Mouse (Mus musculus) liver, postnatal 0 days (tissue): ENCODE data around the gene Mia2. TPM values are rescaled to one million over a fixed set of nuclear protein-coding genes. Genes with fewer than 3 reads are reported as not detected.
"Not testable (repeated sequence)": the region's sequence is repeated elsewhere in the genome, so short reads cannot be mapped to it uniquely, and the experiment has no call there.

Source experiments
- ATAC-seq: fragments of 200-750 bp; cut with Nextera tagmentation; 2 replicates; pipeline ENCODE4 v1.8.0; 2017; ENCODE audit warnings: mild to moderate bottlenecking, moderate library complexity
- DNase-seq: peaks from one replicate; pipeline ENCODE4 v3.0.0-alpha.2; 2016
- H3K27ac ChIP-seq: fragments of 300-500 bp; sonication (generic); 2 replicates; pipeline ENCODE4 v1.5.1; 2014; ENCODE audit warnings: antibody characterized with exemption, moderate library complexity, mild to moderate bottlenecking, low read depth
- H3K27me3 ChIP-seq: fragments of 300-500 bp; sonication (generic); 2 replicates; pipeline ENCODE4 v1.6.1; 2014; ENCODE audit warnings: low read length, control low read depth, mixed read lengths; ENCODE audit not compliant: insufficient read depth
- H3K36me3 ChIP-seq: fragments of 300-500 bp; sonication (generic); replicated peaks from 2 replicates; pipeline ENCODE4 v1.6.1; 2014; ENCODE audit warnings: mild to moderate bottlenecking, control low read depth, low read length, moderate library complexity, mixed read lengths; ENCODE audit not compliant: insufficient read depth
- H3K4me1 ChIP-seq: fragments of 300-500 bp; sonication (generic); 2 replicates; pipeline ENCODE4 v1.6.1; 2014; ENCODE audit warnings: antibody characterized with exemption, mild to moderate bottlenecking, control low read depth; ENCODE audit not compliant: insufficient read depth
- H3K4me2 ChIP-seq: fragments of 300-500 bp; sonication (generic); 2 replicates; pipeline ENCODE4 v1.6.1; 2014; ENCODE audit warnings: low read depth, mild to moderate bottlenecking, low read length, moderate library complexity, mixed read lengths
- H3K4me3 ChIP-seq: fragments of 300-500 bp; sonication (generic); 2 replicates; pipeline ENCODE4 v1.5.1; 2014; ENCODE audit warnings: low read depth, low read length
- H3K9ac ChIP-seq: fragments of 300-500 bp; sonication (generic); replicated peaks from 2 replicates; pipeline ENCODE4 v1.6.1; 2014; ENCODE audit warnings: mild to moderate bottlenecking, moderate library complexity
- H3K9me3 ChIP-seq: fragments of 300-500 bp; sonication (generic); 2 replicates; pipeline ENCODE4 v1.6.1; 2016; ENCODE audit warnings: mild to moderate bottlenecking, control low read depth, low read length, mixed read lengths
- CTCF ChIP-seq: sonication (generic); IDR thresholded peaks from 2 replicates; pipeline ENCODE4 v1.5.1; 2016; ENCODE audit warnings: antibody characterized with exemption, low read depth
- EP300 ChIP-seq: IDR thresholded peaks from 2 replicates; pipeline ENCODE4 v1.6.1; 2016; ENCODE audit warnings: antibody characterized with exemption, low read depth, mild to moderate bottlenecking
- WGBS: fragments of 180-500 bp; shearing (Covaris S2); extraction: QIAGEN DNeasy Blood & Tissue Kit; methylation state at CpG from one replicate; pipeline ENCODE4 v1.1.7; 2014; ENCODE audit not compliant: insufficient replicate concordance; 5-methylcytosine and 5-hydroxymethylcytosine counted together
- polyA plus RNA-seq: library from polyadenylated mRNA; unstranded; fragments of >200 nt; fragmentation: Nextera tagmentation; extraction: Ambion mirVana; gene quantifications from 2 replicates; pipeline ENCODE4 v1.2.1, GENCODE M21; 2015

Gene Mia2
- 74.3 and 75.2 TPM in 2 replicates for polyA plus RNA-seq

DNA sequence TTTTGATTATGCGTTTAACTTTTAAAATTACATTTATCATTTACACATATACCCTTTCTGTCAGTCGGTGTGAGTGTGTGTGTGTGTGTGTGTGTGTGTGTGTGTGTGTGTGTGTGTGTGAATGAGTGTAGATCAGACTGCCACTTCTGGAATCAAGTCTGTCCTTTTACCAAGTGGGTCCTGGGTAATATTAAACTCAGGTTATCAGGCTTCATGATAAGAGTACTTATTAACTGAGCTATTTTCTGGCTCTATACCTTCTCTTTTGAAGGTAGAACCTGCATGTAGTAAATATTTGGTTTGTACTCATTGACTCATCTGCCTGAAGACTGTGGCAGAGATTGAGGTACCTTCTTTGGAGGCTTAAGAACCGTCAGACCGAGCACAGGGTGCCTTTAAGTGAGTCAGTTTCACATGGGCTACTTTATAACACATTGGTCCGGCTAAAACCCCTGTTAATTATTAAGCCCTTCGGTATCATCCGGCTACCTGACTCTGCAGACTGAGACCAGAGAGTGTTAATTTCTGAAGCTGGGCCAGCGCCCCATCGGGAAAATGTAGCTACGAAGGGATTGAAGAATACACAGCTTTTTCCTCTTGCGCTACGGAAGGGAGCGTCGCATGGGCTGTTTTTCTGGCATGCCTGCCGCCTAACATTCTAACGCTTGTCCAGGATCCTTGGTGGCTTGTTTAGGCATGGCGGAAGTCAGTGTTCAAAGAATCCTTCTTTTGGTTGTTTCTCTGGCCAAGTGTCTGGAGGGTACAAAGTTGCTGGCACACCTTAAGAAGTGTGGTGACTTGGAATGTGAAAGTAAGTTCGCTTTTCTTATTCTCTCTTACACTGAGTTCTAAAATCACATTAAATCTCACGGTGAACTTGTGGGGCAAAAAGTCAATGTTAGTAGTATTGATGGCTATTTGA, at the start of gene Mia2:
TSS of gene Mia2 (plus strand) at position 696 of the 922 bp plus-strand sequence.
- TF ChIP-seq EP300 (no peak), CTCF (no peak)
- DNase-seq (peak; percentile 39), ATAC-seq (peak; percentile 90)
- Histone ChIP-seq H3K27me3 (no peaks in the 10 kb centered on the region), H3K4me3 (peak within 1 kb of the TSS; percentile 39), H3K4me1 (no peaks in the 10 kb centered on the region), H3K9ac (peak within 1 kb of the TSS; percentile 28), H3K9me3 (no peaks in the 10 kb centered on the region), H3K4me2 (peak within 1 kb of the TSS; percentile 32; the same call in 1 of the 2 replicates), H3K36me3 (no peaks in the 10 kb centered on the region), H3K27ac (peak within 1 kb of the TSS; percentile 70)
- WGBS = 71% methylated on average over 19 of the region's 19 CpGs

DNA sequence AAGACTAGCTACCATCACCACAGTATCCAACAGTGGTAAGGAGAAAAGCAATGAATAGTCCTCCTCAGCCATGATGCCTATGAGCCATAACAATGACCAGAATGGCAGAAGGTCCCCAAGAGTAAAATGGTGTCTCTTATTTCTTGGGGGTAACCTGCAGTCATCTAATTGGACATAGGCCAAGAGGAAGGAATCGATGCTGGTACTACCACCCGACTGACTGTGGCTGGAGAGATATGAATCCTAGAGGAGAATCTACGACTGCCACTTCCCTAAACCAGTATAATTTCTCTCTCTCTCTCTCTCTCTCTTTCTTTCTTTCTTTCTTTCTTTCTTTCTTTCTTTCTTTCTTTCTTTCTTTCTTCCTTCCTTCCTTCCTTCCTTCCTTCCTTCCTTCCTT, 43.1 kb upstream of the Mia2 start:
- Histone ChIP-seq H3K27ac (no peak overlapping the region), H3K9me3 (no peaks in the 10 kb centered on the region), H3K36me3 (peaks cover 24% of the 10 kb centered on the region; the same call in 1 of the 2 replicates), H3K4me1 (peaks cover 13% of the 10 kb centered on the region; the same call in 1 of the 2 replicates), H3K9ac (no peak overlapping the region), H3K27me3 (no peaks in the 10 kb centered on the region), H3K4me2 (no peak overlapping the region), H3K4me3 (no peak overlapping the region)
- TF ChIP-seq CTCF (no peak), EP300 (no peak)
- no peak for DNase-seq
- ATAC-seq = no peak
- WGBS = 52% methylated on average over 3 of the region's 3 CpGs

DNA sequence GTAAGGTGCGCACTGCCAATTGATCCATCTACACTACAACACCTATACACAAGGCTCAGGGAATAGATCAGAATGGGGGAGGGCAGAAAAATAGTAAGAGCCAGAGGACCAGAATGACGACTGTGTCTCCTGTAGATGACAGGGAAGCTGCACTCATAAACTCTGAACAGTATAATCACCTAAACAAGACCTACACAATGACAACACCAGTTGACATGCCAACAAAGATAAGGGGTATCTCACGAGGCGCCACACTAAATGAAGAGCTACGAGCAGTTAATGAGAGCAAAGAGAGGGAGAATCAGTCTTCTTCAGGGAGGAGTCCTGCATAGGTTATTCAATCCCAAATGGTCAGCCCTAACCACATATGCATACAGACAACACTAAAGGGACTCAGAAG, 42.4 kb upstream of the Mia2 start:
- TF ChIP-seq EP300 = no peak
- no peak for TF ChIP-seq CTCF
- Histone ChIP-seq H3K4me3 (no peak overlapping the region), H3K27me3 (no peaks in the 10 kb centered on the region), H3K27ac (no peak overlapping the region), H3K9me3 (no peaks in the 10 kb centered on the region), H3K4me1 (peaks cover 15% of the 10 kb centered on the region; the same call in 1 of the 2 replicates), H3K36me3 (peaks cover 21% of the 10 kb centered on the region; the same call in 1 of the 2 replicates), H3K4me2 (no peak overlapping the region), H3K9ac (no peak overlapping the region)
- DNase-seq (no peak), ATAC-seq (peak; percentile 58; the same call in 1 of the 2 replicates)
- 68% methylated on average over 5 of the region's 5 CpGs for whole genome bisulfite sequencing

DNA sequence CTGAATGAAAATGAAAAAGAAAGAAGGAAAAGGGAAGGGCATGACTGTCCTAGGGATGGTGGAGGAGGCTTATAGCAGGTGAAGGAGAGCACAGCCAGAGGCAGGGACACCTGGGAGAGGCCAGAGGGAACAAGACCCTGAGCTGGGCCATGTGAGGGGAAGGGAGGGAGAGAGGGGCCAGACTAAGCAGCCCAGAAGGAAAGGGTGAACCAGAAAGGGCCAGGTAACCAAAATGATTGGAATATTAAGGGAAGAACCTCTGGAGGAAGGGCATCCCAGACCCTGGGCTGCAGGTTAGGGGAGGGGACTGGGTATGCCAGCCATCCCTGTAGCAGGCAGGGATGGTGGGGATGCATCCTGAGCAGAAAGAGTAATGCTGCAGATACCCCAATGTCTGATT, 41.6 kb upstream of the Mia2 start:
- DNase-seq = no peak
- Histone ChIP-seq H3K4me2 (no peak overlapping the region), H3K9ac (no peak overlapping the region), H3K36me3 (peaks cover 17% of the 10 kb centered on the region), H3K9me3 (no peaks in the 10 kb centered on the region), H3K27ac (no peak overlapping the region), H3K4me3 (no peak overlapping the region), H3K27me3 (no peaks in the 10 kb centered on the region), H3K4me1 (peaks cover 15% of the 10 kb centered on the region; the same call in 1 of the 2 replicates)
- TF ChIP-seq CTCF (no peak), EP300 (no peak)
- ATAC-seq = no peak

DNA sequence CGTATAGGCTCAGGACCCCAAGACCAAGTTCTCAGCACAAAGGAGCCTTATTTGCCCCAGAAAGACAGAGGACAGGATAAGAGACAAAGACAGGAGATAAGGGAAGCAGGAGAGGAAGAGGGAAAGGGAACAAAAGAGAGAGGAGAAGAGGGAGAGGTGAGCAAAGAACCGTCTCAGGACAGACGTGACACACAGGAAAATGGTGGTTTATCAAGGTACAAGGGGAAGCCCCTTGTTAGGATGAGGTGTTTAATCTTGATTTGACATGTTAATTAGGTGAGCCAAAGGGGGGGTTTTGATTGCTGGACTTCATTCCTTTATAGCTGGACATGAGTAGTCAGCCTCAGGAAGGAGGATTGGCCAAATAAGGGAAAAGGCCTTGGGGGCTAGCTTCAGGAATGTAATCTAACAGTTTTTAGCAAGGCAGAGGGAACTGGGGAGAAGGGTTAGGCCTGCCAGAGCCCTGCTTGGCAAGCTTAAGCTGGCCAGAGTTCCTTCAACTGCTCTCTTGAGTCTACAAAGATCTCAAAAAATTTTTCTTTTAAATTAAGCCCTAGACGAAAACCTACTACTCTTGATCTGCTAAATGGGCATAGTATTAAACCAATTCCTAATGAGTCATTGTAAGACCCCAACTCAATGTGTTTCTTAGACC, 40.3 kb upstream of the Mia2 start:
- H3K27ac ChIP-seq = no peak overlapping the region
- no peak for ATAC-seq
- no peak overlapping the region for H3K4me2 ChIP-seq
- peaks cover 11% of the 10 kb centered on the region for H3K36me3 ChIP-seq
- WGBS = 69% methylated on average over 4 of the region's 4 CpGs
- no peak overlapping the region for H3K9ac ChIP-seq
- peaks cover 24% of the 10 kb centered on the region for H3K4me1 ChIP-seq
- H3K27me3 ChIP-seq = no peaks in the 10 kb centered on the region
- TF ChIP-seq EP300 (no peak), CTCF (no peak)
- DNase-seq = no peak
- H3K9me3 ChIP-seq = no peaks in the 10 kb centered on the region
- no peak overlapping the region for H3K4me3 ChIP-seq

DNA sequence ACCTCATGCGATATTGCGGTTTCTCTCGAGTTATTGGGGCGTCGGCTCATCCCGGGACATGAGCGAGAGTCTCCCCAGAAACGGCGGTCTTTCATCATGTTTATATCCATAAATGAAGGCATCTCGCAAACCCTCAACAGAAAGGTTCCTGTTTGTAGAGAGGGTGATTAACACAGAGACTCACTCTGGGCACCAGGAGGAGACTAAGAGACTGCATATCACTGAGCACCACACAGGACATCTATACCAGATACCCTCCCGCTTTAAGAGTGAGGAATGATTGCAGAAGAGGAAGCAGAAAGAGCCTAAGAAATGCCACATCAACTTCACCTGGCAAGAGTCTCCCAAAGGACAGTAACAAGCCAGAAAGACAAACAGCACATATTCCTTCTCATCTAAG, 39.4 kb upstream of the Mia2 start:
- H3K9me3 ChIP-seq = no peaks in the 10 kb centered on the region
- no peak overlapping the region for H3K27ac ChIP-seq
- H3K36me3 ChIP-seq = peaks cover 9% of the 10 kb centered on the region

DNA sequence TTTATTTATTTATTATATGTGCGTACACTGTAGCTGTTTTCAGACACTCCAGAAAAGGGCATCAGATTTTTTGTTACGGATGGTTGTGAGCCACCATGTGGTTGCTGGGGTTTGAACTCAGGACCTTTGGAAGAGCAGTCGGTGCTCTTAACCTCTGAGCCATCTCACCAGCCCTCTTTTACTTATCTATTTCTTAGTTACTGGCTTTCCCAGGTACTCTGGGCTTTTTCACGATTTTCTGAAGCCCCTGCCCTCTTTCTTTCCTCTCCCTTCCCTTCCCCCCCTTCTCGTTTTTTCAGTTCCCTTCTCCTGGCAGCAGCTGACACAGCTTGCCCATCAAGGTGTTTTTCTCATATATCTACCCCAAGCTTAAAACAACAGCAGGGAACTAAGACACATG, 37.4 kb upstream of the Mia2 start:
- DNase-seq, H3K9ac ChIP-seq, H3K27ac ChIP-seq, H3K27me3 ChIP-seq, ATAC-seq, H3K36me3 ChIP-seq, H3K9me3 ChIP-seq, H3K4me2 ChIP-seq, H3K4me3 ChIP-seq: not testable (repeated sequence)
- peaks cover 20% of the 10 kb centered on the region for H3K4me1 ChIP-seq
- WGBS = 81% methylated on average over 5 of the region's 5 CpGs

More for the DNA sequence above, 39.4 kb upstream of the Mia2 start:
- Histone ChIP-seq H3K9ac (no peak overlapping the region), H3K4me3 (no peak overlapping the region), H3K4me1 (peaks cover 24% of the 10 kb centered on the region), H3K4me2 (no peak overlapping the region), H3K27me3 (no peaks in the 10 kb centered on the region)
- WGBS = 94% methylated on average over 11 of the region's 11 CpGs
- TF ChIP-seq EP300 = no peak
- no peak for TF ChIP-seq CTCF
- ATAC-seq (no peak), DNase-seq (no peak)
